Mouse (Mus musculus) gastrocnemius, adult 8-10 months (tissue): ENCODE data around the gene Rpusd2. TPM values are rescaled to one million over a fixed set of nuclear protein-coding genes. Genes with fewer than 3 reads are reported as not detected.

Experiments
- DNase-seq, 2 experiments: peaks; one replicate each; pipeline ENCODE4 v3.0.0; 2022; ENCODE audit warnings: low spot score in 2 of 2
- total RNA-seq, 4 experiments: library from RNA; stranded (reverse); gene quantifications; 2 replicates each; pipeline ENCODE4 v1.2.4; 2022

Rpusd2 gene
- total RNA-seq, 4 experiments from 2014 or later = 2.7 to 3.5 (median 3.3) TPM

DNA sequence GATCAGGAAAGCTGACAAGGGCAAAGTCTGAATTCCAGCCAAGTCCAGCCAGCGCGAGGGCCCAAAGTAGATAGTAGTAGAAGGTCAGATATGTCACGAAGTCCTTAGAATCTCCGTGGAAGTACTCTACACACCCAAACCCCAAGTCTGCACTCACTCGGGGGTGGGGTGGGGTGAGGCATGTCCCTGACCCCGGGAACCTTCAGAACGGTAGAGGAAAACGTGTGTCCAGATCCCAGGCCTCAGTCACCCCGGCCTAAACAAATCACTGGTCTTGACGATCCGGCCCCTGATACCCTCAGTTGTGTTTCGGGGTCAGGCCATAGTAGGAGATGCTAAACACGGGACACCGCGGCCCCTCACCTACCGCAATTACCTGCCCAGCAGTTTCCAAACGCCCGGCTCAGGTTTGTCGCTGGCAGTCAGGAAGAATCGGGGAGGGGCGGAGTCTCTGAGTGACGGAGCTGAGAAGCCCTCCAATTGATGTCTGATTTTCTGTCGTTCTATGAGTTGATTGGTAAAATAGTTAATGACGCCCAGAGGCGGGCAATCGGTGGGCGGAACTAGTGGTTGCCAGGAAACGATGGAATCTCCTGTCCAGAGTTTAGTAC is 5.5 kb upstream of the Rpusd2 start, which contains the start of gene Ccdc32:
Gene Ccdc32, minus strand, starts transcription at position 453 of the 611 bp plus-strand sequence.
- DNase-seq = peak; percentile 93 to 97

DNA sequence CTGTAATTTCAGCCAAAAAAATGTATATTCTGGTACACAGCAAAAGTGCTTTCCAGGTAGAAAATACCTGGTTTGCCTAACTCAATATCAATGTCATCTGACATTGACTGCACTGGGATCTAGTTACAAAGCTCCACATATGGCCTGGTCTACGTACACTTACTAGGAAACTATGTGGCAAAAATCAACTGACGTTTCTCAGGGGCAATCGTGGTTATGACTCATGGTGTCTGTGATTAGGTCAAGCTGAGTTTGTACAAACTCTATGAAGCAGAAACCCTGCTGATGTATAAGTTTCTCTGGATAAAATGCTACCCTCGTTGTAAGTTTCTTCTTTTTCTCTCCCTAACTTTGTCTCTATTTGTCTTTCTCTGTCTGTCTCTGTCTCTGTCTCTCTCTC is 2.4 kb upstream of the Rpusd2 start:
- no peak for DNase-seq

DNA sequence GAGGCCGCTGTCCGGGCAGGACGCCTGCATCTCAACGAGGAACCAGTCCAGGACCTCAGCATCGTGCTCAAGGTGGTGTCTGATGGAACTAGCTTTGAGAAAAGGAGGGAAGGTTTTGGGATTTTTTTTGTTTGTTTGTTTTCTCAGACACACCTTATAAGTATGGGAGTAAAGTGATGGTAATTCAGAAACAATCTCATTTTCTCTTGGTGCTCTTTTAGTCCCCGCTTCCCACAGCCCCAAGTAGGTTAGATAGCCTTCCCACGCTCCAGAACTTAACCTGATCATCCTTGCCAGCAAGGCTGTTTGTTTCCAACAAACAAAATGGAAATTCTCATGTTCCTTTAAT is 781 bp downstream of the Rpusd2 start:
- DNase-seq = no peak

DNA sequence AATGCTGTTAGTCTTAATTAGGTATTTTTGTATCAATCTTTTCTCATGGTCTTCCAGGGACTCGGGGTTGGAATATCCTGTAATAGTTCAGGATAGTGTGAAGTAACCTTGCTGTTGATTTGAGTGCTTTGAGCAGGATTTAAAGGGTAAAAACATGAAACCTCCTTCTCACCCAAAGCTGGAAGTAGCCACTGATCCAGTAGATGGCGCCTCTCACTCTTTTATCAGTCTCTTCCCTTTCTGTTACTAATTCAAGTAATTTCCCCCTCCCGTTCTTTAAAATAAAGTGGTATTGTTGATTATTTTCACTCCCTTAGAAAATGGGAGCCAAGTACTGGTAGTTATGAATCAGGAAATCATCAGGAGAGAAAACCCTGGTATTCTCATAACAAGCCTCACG is 6.3 kb downstream of the Rpusd2 start:
- no peak for DNase-seq

DNA sequence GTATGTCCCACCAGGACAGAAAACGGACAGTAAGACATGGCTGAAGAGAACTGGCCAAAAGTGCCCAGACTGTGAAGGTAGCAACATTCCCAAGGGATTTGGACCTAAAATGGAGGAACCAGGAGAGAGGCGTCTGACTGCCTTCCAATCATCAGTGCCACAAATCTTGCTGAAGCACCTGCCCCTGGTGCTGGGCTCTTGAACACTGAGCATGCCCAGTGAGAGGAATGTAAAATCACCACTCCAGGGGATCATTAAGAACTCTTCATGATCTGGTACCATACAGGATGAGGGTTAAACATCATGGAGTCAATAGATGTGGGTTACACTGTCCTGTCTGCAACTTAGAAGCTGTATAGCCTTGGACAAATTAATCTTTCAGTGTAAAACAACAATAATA is 10.6 kb downstream of the Rpusd2 start:
- DNase-seq = no peak

DNA sequence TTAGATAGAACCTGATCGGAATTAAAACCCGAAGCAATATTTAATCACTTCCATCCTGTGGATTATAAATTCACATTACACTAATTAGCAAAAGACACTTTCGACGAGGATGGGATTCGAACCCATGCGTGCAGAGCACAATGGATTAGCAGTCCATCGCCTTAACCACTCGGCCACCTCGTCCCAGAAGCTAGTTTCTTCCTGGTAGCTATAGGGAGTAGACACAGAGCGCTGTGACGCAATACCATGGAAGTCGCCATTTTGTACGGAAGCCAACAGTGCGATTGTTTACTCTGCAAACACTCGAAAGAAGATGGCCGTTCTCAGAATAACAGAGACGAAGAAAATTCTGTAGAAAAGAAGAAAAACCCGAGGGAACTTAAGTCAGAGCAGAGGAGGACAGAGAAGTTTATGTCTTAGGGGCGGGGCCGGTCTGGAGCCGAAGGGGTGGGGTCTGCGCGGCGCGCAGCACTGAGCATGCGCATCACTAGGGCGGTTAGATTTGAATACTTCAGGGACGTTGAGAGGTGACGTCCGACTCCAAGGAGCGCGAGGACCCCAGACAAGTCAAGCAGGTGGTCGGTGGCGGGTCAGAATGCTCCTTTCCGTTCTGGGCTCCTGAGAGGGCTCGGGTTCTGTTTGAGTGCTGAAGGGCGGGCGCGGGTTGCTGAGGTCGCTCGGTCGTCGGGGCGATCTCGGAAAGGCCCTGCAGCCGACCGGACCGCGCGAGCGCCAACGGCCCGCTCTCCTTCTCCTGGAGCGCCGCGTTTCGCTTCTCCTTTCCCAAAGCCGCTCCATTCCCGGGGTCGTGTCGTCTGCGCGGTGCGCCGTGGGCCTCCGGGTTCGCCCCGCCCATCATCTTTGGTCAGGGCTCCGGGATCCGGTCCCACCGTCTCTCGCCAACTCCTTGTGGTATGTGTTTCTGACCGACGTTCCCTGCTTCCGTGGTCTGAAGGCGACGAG is 12.3 kb downstream of the Rpusd2 start, which contains the start of gene Knl1:
Gene Knl1, plus strand, starts transcription at position 471 of the 963 bp plus-strand sequence.
- DNase-seq = peak; percentile 88 to 91

DNA sequence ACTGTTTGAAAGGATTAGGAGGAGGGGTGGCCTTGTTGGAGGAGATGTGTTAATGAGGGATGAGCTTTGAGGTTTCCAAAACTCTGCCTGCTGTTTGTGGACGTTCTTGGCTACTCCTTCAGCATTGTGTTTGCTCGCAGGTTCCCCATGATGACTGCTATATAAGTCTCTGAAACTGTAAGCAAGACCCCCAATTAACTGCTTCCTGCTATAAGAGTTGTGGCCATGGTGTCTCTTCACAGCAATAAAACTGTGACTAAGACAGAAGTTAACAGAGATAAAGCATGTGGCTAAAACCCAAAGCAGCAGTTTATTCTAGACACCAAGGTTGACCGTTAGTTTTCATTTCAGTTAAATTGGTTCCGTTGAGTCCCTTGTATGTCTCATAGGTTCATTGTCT is 13.3 kb downstream of the Rpusd2 start:
- DNase-seq = no peak

GRCm38 (mm10) chr2:119050132-119050650 is 15.6 kb downstream of the Rpusd2 start:
- no peak for DNase-seq

DNA sequence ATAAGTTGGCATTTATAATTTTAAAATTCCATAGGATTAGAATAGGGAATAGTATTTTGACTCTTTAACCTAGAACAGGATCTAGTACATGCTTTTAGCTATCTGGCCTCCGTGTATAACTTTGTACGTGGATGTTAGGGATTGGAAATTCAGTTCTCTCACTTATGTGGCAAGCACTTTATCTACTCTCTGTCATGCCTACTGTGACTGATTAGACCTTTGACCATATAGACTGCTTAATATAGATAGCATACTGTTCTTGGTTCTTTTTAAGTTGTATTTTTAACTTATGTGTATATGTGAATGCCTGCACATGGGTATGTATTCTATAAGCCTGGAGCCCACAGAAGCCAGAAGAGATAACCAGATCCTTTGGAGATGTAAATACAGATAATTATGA is 25.5 kb downstream of the Rpusd2 start:
- DNase-seq = no peak

- DNase-seq = no peak
These were observed 37.8 kb downstream of the Rpusd2 start for GRCm38 (mm10) chr2:119072397-119072796.

DNA sequence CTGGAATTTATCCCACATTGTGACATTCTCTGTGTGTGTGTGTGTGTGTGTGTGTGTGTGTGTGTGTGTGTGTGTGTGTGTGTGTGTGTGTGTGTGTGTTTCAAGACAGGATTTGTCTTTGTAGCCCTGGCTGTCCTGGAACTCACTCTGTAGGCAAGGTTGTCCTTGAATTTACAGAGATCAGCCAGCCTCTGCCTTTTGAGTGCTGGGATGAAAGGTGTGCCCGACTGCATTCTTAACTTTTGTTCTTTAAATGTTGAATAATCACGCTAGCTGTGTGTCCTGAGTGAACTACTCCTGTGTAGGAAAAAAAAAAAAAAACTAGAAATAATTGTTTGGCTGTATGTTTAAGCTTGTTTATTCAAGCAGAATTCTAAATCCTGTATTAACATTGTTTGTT is 51.6 kb downstream of the Rpusd2 start:
- no peak for DNase-seq

Other genes with a start within 250 kb of the Rpusd2 start
- under 1 TPM; 0.10 to 0.54 (median 0.44) TPM for gene Knstrn, start 220.8 kb upstream of the Rpusd2 start, total RNA-seq
- gene Ivd, start 172.8 kb upstream of the Rpusd2 start, total RNA-seq = 100 to 1,000 TPM; 121 to 159 (median 140) TPM
- gene Bahd1, start 134.4 kb upstream of the Rpusd2 start, total RNA-seq = 1 to 10 TPM; 4.6 to 7.1 (median 5.2) TPM
- 1 to 10 TPM; 1.0 to 2.3 (median 1.9) TPM for gene Chst14, start 108.3 kb upstream of the Rpusd2 start, total RNA-seq
- 1 to 10 TPM; 2.9 to 5.4 (median 4.2) TPM for gene Ccdc32, start 5.4 kb upstream of the Rpusd2 start, total RNA-seq
- gene Knl1, start 12.3 kb downstream of the Rpusd2 start, total RNA-seq = under 1 TPM in 3 of 4 experiments, not detected in 1; 0.07 to 0.36 (median 0.29) TPM
- gene Rad51, start 78.0 kb downstream of the Rpusd2 start, total RNA-seq = 1 to 10 TPM in 3 of 4 experiments, under 1 TPM in 1; 0.74 to 1.8 (median 1.2) TPM
- gene Rmdn3, start 122.2 kb downstream of the Rpusd2 start, total RNA-seq = 1 to 10 TPM; 3.2 to 6.7 (median 4.8) TPM
- gene Gchfr, start 133.0 kb downstream of the Rpusd2 start, total RNA-seq = not detected
- not detected for gene Gm14137, start 139.7 kb downstream of the Rpusd2 start, total RNA-seq
- gene Zfyve19, start 173.8 kb downstream of the Rpusd2 start, total RNA-seq = 10 to 100 TPM in 3 of 4 experiments, 1 to 10 TPM in 1; 9.1 to 15.3 (median 11.8) TPM
- 1 to 10 TPM; 7.5 to 8.5 (median 8.0) TPM for gene Dnajc17, start 174.0 kb downstream of the Rpusd2 start, total RNA-seq
- not detected for gene Ppp1r14d, start 195.1 kb downstream of the Rpusd2 start, total RNA-seq
- under 1 TPM in 1 of 4 experiments, not detected in 3; 0.13 TPM for gene Spint1, start 202.6 kb downstream of the Rpusd2 start, total RNA-seq
- gene Rhov, start 236.5 kb downstream of the Rpusd2 start, total RNA-seq = not detected